Mouse (Mus musculus): Measurements from ENCODE around the gene Sec14l3.

GRCm38 (mm10) chr11:4122742-4123579 lies 58.3 kb downstream of the Sec14l3 start, which contains the start of gene Sec14l2:
- TF ChIP-seq CTCF (IDR thresholded peaks at IDR 0.05; ENCODE audit: extremely low read depth, insufficient read length, insufficient replicate concordance, low read depth, low read length): no peak
- no peak for TF ChIP-seq POLR2A (IDR thresholded peaks at IDR 0.05; ENCODE audit: low read depth, low read length)

Measured in small intestine, adult 2 months (tissue).